Mouse (Mus musculus) adrenal gland, postnatal 14 days (tissue): ENCODE data around the gene Tll1. TPM values are rescaled to one million over a fixed set of nuclear protein-coding genes. Genes with fewer than 3 reads are reported as not detected.
"Not testable (repeated sequence)": the region's sequence is repeated elsewhere in the genome, so short reads cannot be mapped to it uniquely, and the experiment has no call there.

Experiments used
- DNase-seq: peaks from one replicate; pipeline ENCODE4 v3.0.0; 2021; ENCODE audit warnings: mixed read lengths
- total RNA-seq: library from RNA; stranded (reverse); gene quantifications from 2 replicates; pipeline ENCODE4 v1.2.3, GENCODE M21; 2021

Tll1 gene
- total RNA-seq, 1 experiment from 2014 or later: 1.0 TPM

GRCm38 (mm10) chr8:64057571-64057970, 148.5 kb downstream of the Tll1 start:
- DNase-seq: no peak

GRCm38 (mm10) chr8:64048556-64048955, 157.5 kb downstream of the Tll1 start:
- no peak for DNase-seq

DNA sequence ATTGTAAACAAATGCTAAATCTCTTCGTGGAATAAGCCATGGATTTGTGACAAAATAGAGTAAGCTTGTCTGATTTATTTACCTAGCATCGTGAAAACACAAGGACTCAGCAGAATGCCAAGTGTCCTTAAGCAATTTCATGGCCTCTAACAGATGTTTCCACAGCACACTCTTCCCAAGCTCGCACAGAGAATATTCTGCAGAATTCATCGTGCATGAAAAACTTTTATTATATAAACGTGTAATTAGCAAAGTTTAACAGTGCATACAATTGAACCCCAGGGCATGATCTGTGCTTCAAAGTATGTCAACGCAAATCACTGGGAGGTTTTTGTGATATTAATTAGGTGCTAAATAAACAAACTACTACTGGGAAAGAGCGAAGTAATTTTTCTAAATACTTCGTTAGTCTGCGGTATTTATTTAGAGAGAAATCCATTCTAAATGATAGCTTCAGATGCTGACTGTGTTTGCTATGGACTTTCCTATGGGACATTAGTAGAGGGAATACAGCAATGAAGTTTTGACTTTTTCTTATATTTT, 158.0 kb downstream of the Tll1 start:
- DNase-seq: no peak

DNA sequence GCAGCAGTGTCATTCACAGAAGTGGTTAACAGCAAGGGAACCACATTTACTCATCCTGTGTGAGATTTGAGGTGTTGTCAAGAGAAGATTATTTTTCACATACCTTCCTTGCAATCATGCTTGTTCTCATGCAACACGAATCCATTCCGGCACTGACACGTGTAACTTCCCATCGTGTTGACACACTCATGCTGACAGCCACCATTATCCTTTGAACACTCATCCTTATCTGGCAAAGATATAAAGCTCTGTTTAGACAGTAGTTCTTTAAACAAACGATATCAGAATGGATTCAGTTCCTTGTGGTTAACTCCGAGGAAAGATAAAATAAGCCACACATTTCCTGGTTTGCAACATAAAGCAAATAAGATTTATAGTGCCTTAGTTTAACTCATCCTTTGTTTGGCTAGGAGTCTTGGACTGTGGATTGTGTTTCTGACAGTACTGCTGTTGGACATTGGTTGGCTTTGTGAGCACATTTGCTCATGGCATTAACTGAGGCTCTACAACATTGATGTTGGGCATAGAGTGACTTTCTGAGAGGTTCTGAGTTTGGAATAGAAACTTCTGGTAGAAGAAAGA, 164.7 kb downstream of the Tll1 start:
- DNase-seq: no peak

DNA sequence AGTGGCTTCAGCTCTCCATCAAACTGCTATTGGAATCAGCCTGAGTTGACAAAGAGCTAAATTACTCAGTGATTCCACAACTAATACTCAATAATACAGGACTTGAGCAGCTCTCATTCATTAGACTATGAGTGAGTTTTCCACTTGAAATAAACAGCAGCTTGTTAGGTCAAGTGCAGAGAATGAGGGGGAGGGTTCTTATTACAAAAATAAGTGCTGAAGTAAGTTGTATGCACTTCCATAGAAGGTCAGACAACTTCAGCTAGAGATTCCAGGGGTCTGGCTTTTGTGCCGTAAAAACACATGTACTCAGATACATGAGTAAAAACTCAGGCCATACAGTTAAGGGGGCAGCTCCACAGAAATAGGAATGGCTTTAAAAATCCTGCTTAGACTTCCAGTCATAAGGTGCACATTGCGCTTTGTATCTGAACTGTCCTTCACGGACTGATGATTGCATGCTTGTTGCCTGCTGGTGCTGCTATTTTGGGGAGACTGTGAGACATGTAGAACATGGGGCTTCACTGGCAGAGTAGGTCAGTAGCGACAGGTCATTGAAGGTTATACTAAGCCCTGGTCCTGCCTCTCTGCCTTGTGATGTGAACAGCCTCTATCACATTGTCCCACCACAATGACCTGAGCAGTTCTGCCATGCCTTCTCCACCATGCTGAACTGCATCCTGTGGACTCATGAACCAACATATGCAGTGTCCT, 175.2 kb downstream of the Tll1 start:
- DNase-seq: no peak

DNA sequence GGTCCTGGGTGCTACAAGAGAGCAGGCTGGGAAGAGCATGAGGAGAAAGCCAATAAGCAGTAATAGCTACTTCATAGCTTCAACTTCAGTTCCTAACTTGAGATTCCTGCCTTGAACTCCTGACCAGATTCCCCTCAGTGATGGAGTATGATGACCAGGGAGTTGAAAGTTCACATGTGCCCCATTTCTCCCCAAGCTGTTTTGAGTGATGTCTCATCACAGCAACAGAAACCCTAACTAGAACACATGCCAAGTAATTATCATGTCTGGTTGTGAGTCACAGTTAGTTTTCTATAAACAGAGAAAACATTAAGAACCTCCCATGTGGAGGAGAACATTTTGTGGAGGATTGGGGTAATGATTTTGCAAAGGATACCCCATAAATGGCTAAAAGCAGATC, 176.0 kb downstream of the Tll1 start:
- DNase-seq: no peak

DNA sequence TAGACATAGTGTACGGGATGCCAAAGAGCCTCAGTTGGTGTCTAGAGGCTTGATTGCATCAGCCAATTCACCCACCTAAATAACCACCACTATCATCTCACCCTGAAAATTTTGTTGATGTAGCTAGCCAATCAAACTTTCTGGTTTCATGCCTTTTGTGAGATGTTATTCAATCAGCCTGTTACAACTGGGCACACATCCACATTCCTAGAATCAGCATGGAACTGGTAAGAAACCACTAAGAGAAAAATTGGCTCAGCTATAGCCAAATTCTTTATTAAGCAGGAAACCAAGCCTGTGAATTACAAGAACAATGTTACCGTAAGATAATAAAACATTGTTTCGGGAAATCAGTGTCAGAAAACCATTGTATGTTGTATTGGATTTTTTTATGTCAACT, 176.5 kb downstream of the Tll1 start:
- DNase-seq: no peak

DNA sequence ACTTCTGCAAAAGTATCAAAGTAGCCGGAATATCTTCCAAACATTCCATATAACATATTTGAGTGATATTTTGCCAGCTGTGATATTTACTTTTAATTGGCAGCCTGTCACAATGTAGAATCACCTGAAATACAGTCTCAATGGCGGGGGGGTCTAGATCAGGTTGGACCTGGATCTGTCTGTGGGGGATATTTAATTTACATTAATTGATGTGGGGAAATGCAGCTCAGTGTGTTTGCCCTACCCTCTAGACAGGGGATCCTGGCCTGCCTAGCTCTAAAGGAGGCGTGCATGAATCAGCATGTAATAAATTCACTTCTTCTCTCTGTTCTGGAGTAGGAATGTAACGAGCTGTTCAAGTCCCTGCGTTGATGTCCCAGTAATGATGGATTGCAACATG, 181.7 kb downstream of the Tll1 start:
- DNase-seq: peak; percentile 4

- no peak for DNase-seq
Observed at GRCm38 (mm10) chr8:64023579-64023978, 182.5 kb downstream of the Tll1 start.

GRCm38 (mm10) chr8:64023027-64023426, 183.0 kb downstream of the Tll1 start:
- DNase-seq: no peak

DNA sequence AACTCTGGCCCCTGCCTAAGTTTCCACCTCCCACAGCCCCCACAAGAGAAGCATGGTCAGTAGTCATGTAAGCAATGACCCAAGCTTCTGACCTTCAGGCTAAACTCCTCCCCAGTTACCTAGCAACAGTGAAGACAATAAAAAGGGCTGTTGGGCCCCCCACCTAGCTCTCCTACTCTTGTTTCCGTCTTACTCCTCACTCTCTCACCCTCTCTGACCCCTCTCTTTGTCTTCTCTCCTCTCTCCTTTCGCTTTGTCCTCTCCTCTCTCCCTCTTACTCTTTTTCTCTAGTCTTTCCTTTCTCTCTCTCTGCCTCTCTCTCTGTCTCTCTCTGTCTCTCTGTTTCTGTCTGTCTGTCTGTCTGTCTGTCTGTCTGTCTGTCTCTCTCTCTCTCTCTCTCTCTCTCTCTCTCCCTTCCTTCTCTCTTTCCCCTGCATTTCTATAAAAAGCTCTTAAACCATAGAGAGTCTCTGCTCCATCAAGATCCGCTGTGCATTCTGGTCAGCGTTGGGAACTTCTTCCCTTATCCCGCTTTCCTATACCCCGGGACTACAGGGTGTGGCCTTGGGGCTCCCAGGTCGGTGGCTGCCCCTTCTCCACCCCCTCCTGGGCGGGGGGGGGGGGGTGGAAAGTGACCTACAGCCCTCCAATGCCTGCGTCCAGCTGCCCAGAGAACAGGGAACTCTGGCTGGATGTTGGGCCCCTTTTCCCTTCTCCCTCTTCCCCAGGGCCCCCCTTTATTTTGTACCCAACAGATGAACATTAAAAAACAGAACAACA, 235.3 kb downstream of the Tll1 start:
- DNase-seq: not testable (repeated sequence)
